Mouse (Mus musculus) gastrocnemius, postnatal 14 days (tissue): ENCODE results near the gene Zbtb40. TPM values are rescaled to one million over a fixed set of nuclear protein-coding genes. Genes with fewer than 3 reads are reported as not detected.

Experiments
- DNase-seq: peaks from one replicate; pipeline ENCODE4 v3.0.0; 2021; ENCODE audit warnings: mixed read lengths
- intact Hi-C: fragments of 180-260 bp; cut with DNase I; formaldehyde crosslinking; loops from one replicate; pipeline ENCODE4 v1.15.1; 2025; ENCODE audit warnings: low total_unique reads
- total RNA-seq, 2 experiments: library from RNA; stranded (reverse); gene quantifications; 2 replicates each; pipeline ENCODE4 v1.2.3; 2021

Zbtb40 gene
- total RNA-seq, 2 experiments from 2014 or later = 4.2 to 4.4 TPM

- intact Hi-C loops = no loop called here
- DNase-seq = no peak
These were observed 66.5 kb downstream of the Zbtb40 start for GRCm38 (mm10) chr4:136981993-136982695.

DNA sequence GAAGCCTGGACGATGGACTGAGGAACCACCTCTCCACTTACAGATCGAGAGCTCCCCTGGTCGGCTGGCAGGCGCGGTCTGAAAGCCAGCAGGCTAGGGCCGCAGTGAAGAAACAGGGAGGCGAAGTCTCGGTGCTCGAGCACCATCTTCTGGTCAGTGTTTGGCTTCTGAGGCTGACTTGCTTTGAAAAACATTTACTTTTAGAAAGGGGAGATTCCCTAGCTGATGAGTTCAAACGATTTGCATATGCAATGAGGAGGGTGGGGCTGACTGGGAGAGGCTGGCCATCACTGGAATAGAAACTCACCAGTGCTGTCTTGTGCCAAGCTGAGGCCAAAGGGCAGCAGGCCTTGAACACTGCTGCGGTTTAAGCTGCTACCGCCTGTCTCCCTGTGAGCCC, 67.3 kb downstream of the Zbtb40 start:
- DNase-seq = peak; percentile 40
- intact Hi-C loops = no loop called here

GRCm38 (mm10) chr4:136980921-136981320, 67.7 kb downstream of the Zbtb40 start:
- no peak for DNase-seq
- intact Hi-C loops = no loop called here

DNA sequence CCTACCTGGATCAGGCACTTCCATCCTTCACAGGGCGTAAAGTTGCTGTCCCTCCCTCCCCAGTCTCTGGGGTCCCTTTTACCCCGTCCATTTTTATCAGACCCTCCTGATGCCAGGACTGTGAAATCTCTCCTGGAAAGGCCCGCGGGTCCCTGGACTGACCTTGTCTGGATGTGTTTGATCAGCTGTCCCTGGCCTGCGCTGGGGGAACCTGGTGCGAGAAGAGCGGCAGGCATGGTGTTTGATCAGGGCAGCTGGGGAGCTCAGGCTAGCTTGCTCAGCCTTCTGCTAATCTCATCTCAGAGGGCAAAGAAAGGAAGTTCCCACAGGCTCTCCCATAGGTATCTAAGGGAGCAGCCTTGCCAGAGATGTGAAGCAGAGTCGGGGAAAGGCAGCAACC, 71.4 kb downstream of the Zbtb40 start:
- DNase-seq = no peak
- intact Hi-C loops = no loop called here

DNA sequence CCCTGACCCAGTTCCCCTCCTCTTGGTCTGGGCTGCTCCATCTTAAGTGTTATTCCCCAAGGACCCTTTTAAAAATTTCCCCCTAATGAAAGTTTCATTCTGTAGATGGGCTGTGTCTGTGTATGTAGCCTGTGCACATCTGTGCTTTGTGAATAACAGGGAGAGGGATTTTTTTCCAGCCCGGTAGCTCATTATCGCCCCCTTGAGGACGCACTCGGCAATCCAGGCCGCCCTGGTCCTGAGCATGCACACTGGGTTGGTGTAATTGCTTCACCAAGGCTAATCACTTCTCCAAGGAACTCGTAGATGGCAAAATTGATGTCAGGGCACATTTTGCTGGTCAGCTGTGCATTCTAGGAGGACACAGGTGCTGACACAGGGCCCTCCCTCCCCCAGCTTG, 77.7 kb downstream of the Zbtb40 start:
- intact Hi-C loops = no loop called here
- peak; percentile 21 for DNase-seq

DNA sequence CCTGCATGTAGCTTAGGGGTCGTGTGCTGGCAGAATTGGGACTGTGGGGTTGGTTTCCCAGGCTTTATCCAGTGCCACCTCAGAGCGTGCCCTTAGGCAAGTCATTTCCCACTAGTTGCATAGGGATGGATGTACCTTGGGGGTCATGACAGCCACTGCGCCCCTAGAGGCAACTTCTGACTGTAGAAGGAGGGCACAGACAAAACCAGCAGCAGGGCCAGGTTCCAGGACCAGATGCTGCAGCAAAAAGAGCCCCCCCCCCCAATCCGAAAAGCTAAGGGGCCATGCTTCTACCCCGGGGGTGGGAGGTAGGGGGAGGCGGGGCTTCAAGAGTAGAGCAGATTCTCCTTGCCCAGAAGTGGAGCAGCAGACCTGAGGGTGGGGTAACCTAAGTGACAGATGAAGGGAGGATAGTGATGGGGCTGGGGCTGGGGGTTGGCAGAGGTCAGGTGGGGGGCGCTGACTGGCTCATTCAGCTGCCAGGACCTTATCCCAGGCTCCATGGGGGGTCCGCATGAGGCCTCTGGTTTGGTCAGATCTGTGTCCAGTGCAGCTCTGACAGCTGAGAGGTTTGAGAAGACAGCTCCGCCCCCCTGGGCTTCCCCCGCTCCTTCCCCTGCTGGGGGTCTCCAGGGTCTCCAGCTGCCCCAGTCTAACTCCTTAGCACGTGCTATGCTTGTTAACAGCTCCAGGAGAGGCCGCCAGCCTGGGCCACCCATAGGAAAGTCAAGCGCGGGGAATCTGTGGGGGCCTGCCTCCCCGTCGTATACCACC, 78.9 kb downstream of the Zbtb40 start:
- no peak for DNase-seq
- intact Hi-C loops = no loop called here

DNA sequence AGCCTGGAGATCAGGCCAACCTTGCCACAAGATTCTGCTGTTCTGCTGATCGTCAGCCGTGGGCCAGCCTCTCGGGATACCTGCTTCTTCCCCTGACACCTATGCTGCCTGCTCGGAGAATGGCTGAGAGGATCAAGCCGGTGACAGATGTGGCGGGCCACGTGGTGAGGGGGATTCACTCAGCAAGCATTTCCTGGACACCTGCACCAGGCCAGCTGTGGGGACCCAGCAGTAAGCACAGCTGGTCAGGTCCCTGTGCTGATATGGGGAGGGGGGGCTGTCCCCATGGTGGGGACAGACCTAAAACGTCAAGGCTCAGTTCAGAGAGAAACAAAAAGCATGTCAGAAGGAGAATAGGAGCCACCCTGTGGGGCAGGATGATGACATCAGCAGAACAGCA, 79.5 kb downstream of the Zbtb40 start:
- intact Hi-C loops = no loop called here
- no peak for DNase-seq

GRCm38 (mm10) chr4:136967511-136967910, 81.1 kb downstream of the Zbtb40 start:
- intact Hi-C loops = no loop called here

DNA sequence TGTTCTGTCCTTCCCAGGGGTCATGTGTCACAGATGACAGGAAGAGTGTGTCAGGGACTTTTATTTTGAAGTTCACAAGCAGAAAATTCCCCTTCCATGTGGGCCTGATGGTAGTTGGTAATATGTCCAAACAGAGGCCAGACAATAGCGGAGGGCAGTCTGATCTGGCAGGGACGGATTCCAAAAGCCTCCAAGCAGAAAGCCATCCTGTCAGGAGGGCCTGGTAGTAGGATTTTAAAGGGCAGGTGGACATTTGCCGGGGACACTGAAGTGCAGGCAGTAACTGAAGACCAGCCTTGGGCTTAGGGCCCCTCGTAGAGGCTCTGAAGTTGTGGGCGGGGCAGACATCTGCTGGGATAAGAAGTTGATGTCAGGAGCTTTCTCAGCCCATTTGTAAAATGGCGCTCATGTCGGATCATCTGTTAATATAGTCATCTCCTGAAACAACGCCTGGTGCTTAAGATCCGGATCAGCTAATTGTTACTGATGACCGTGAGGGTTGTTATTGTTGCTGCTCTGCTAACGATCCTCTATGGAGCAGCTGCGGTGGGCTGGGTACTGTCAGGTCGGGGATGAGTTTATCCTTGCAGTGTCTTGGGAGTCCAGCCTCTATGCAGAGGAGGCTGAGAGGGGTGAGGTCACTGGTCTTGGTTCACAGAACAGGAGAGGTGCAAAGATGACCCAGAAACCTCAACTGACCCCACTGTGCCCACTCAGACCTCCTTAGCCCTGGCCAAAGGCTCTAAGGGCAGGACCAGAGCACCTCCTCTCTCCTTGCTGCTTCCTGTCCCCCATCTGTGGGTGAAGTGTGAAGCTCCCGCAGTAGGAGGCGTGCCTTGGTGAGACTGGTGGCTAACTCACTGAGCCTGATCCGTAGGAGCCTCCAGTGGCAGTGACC, 81.9 kb downstream of the Zbtb40 start:
- DNase-seq = no peak
- intact Hi-C loops = no loop called here

More at GRCm38 (mm10) chr4:136967511-136967910, 81.1 kb downstream of the Zbtb40 start:
- DNase-seq = no peak

- DNase-seq = no peak
- intact Hi-C loops = no loop called here
These were observed 83.6 kb downstream of the Zbtb40 start for GRCm38 (mm10) chr4:136964990-136965421.

- DNase-seq = no peak
- intact Hi-C loops = no loop called here
These were observed 86.2 kb downstream of the Zbtb40 start for GRCm38 (mm10) chr4:136962447-136962846.

DNA sequence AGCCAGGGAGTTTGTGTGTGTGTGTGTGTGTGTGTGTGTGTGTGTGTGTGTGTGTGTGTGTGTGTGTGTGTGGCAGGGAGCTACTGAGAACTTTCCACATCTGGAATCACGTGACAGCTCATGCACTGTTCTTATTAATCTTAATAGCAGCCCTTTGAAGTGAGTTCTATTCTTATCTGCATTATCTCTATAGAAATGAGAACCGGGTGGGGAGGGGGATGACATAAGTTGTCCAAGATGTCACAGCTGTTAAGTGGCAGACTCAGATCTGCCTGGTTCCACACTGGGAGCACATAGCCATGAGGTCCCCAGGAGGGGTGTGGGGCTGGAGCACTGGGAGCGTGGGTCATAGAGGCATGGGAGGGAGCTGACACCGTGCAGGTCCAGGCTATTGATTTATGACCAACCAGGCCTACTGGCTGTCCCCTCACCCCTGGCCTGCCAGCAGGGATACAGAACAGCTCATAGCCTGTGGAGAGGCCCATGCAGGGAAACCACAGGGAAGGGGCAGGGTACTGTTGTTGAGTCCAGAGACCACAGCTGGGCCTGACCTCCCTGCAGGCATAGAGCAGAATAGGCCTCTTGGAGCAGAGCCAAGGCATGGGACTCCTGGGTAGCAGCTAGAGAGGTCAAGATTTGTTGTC, 86.8 kb downstream of the Zbtb40 start:
- DNase-seq = no peak
- intact Hi-C loops = no loop called here

DNA sequence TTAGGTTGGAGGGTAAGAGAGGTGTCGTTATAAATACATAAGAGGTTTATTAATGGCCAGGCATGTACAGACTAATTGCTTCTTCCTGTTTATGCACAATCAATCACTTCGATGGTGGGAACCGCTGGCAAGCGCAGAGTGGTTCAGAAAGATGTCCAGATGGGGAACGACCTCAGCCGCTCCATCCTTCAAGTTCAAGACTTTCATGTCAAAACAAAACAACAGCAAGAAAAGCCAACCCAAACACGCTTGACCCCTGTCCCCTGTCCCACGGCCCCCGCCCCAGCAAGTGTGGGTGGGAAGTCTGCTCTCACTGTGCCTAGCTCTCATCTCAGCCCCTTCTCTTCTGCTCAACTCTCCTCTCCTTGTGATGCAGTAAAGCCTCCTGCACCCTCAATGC, 88.0 kb downstream of the Zbtb40 start:
- intact Hi-C loops = no loop called here
- no peak for DNase-seq

- intact Hi-C loops = no loop called here
- DNase-seq = no peak
These were observed 88.5 kb downstream of the Zbtb40 start for GRCm38 (mm10) chr4:136960068-136960467.

DNA sequence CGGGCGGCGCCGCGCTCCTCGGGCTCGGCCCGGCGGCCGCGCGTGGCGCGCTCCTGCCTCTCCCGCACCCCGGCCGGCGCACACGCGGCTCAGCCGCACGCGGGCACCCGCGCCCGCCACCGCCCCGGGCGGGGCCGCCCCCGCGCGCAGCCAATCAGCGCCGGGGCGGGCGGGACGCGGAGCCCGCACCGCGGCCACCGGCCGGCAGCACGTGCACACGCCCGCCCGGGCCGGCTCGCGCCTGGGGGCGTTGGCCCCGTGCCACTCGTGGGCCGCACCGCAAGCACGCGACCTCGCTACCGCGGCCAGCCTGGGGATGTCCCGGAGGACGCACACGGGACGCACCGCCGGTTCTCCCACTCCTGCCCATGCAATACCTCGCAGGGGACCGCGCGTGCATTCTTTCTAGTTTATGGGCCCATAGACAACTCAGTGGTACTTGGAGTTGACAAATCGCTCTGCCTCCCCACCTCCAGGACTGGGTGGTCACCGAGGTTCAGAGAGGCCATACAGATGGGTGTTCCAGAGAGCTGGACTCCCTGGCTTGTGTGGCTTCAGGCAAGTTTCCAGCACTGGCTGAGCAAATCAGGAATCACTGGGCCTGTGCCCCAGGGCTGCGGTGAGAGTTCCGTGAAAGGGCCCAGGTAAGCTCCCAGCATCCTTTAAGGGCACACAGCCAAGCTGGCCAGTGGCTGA, 91.7 kb downstream of the Zbtb40 start, which contains the start of gene Epha8:
Gene Epha8, minus strand, starts transcription at position 66 of the 696 bp plus-strand sequence.
- intact Hi-C loops = no loop called here
- no peak for DNase-seq

GRCm38 (mm10) chr4:136954562-136954961, 94.0 kb downstream of the Zbtb40 start:
- no peak for DNase-seq
- intact Hi-C loops = no loop called here

- intact Hi-C loops = no loop called here
- peak; percentile 30 for DNase-seq
These were observed 99.2 kb downstream of the Zbtb40 start for GRCm38 (mm10) chr4:136949266-136949989.

DNA sequence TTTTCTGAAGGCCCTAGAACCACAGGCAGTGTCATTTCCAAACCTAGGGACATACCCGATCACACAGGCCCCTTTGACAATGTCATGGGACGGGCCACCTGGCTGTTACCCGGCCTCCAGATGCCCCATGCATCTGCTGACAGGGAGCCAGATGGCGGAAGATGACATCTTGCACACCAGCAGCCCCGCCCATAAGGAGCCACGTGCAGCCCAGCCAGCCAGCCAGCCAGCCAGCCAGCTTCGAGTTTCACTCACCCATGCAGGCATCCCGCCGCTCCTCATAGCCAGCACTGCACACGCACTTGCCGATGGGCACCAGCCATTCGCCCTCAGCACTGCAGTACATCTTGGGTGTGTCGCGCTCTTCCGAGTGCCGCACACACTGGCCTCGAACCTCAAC, 103.2 kb downstream of the Zbtb40 start:
- no peak for DNase-seq
- intact Hi-C loops = no loop called here
